Mouse (Mus musculus) erythroid progenitor cell, adult 5-6 weeks (primary cell): ENCODE data around the gene Icos. TPM values are rescaled to one million over a fixed set of nuclear protein-coding genes. Genes with fewer than 3 reads are reported as not detected.

Experiments
- ATAC-seq: replicated peaks from 2 replicates; pipeline ENCODE4 v1.8.0; 2016; ENCODE audit warnings: moderate number of reproducible peaks, mild to moderate bottlenecking, moderate TSS enrichment, inconsistent platforms; ENCODE audit not compliant: poor library complexity, low FRiP score, severe bottlenecking
- total RNA-seq, 2 experiments: library from RNA; stranded (forward) in 1 of 2; stranded (reverse) in 1 of 2; fragments of 150-400 nt in 1 of 2; fragments of 186-747, 209-891 nt in 1 of 2; gene quantifications; 2 replicates each; pipeline versions ENCODE4 v1.2.3 to v1.2.4; 2015 to 2017; ENCODE audit warnings: low replicate concordance in 2 of 2

Icos gene
- total RNA-seq (2015; ENCODE audit: low replicate concordance) = 0.42 TPM in 1 of 2 replicates, not detected in the other
- 0.23 and 0.51 TPM in 2 replicates for total RNA-seq (2017; ENCODE audit: low replicate concordance)

DNA sequence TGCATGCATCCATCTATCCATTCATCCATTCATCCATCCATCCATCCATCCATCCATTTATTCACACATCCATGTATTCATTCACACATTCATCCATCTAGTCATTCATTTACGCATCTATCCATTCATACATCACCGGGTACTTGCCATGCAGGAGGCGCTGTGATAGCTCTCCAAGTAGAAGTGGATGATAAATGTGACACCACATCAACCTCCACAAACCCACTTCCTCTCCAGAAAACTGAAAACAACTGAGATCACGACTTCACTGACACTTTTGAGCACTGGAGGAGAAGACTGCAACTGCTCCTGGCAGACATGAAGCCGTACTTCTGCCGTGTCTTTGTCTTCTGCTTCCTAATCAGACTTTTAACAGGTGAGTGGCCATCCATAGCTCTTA lies at the start of gene Icos:
TSS of gene Icos (plus strand) at position 287 of the 400 bp plus-strand sequence.
- no peak for ATAC-seq

DNA sequence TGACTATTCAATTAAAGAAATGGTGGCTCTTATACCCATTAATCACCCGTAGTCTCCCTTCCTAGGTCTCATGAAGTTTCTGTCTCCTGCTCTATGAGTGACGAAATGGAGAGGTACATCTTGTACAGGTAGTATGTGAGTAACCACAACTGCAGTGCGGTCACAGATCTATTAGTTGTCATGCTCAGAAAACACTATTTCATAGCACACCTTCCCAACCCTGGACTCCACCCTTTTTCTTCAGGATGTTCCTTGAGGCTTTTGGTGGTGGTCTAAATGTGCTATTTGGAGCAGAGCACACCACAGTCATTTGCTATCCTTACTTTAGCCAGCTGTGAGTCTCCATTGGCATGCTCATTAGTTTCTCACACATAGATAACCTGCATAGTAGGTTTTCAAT lies 48.7 kb upstream of the Icos start:
- ATAC-seq = no peak

DNA sequence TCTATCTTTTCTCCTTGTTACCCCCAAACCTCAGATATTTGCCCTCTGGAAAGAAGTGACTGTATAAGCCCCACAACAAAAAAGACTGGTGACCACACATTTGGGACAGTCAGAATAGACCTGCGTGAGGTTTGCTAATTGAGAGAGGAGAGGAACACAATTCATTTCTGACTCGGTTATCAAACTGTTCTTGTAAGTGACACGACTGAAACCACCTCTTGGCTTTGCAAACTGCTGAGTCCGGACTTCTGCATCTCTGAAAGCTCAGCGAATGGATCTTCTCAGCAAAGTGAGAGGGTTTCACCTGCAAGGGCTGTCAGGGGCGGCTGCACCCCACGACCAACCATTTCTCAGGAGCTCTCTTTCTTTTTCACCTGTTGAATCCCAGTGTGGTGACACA lies 47.3 kb upstream of the Icos start:
- ATAC-seq = no peak

DNA sequence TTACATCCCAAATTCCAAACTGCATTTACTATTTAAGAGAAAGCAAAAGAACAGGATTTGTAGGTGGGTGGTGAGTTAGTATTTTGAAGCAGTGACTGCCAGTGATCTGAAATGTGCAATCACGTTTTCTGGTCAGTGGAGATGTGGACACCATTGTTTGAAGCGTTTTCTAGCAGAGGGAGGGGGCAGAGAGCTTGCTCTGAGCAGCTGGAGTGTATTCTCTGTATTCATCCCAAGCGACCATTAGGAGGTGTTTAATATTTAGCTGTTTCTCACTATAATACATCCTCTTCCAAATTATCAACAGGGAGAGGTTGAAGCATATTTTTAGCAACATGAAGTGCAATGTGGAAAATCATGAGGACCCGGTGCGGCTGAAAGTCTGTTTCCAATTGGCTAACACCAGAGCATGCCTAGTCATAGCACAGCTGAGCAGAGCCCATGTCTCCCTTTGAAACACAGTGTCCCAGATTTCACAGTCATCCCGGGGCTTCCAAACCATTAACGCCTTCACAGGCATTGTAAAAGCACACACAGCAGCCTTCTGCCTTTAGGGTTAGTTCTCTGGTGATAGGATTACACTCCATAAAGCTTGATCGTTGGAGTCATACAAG lies 41.7 kb upstream of the Icos start:
- no peak for ATAC-seq

DNA sequence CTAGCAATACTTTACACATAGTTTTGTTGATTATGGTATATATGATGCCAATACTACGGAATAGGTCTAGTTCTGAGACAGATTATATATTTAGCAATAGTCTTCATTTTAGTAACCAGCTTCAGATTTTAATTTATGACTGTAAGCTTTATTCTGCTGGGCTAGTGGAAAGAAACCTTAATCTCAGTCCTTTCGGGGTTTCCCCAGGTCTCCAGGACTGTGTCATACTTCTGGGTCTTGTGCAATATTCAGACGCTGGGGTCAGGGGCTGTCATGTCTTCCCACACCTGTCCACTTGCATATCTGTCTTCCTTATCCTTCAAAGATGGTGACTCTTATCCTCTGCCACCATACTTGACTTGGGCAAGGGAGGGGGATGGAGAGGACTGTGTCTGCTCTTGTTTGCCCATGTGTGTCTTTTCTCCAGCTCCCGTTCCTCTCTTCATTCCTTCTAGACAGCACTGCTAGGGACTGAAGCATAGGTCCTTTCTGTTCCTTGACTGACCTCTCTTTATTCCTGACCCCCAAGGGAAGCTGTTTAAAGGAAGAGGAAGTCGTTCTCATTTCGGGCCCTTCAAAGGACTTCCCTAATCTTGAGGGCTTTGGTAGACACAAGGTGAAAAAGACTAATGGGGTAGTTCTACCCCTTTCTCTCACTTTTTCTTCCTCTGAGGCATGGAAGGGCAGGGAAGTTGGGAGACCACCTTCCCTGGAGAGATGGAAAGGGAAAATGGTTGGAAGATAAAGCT lies 40.6 kb upstream of the Icos start:
- no peak for ATAC-seq

DNA sequence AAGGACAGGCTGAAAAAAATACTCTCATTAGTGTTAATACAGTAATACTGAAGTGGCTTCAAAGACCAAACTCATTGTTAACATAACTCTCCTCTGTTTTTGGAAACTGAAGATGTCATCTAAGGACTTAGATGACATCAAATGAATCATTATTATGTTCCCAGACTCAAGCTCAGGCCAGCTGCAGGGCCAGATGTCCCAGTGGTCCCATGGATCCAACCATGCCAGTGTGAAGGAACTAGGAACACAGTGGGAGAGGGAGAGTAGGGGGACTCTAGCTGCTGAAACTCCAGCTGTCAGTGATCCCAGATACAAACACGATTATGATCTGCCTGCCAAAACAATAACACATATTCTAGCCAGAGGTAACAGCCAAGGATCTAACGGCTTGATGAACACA lies 39.5 kb upstream of the Icos start:
- no peak for ATAC-seq

DNA sequence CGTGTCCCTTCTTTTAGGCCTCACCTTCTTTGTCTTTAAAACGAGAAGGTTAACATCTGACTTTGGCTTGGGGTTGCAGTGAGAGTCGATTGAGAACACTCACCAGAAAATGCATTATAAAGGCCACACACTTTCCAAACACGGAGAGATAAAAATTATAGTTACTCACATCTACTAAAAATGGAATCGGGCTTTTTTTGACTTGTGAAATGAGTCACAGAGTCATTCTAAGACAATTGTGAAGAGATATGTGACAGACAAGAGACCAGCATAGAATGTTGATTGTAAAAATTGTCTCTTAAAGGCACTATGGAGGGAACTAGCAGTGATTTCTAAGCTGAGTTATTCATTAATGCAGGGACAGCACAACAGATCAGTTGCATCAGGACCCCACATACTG lies 38.8 kb upstream of the Icos start:
- ATAC-seq = no peak

DNA sequence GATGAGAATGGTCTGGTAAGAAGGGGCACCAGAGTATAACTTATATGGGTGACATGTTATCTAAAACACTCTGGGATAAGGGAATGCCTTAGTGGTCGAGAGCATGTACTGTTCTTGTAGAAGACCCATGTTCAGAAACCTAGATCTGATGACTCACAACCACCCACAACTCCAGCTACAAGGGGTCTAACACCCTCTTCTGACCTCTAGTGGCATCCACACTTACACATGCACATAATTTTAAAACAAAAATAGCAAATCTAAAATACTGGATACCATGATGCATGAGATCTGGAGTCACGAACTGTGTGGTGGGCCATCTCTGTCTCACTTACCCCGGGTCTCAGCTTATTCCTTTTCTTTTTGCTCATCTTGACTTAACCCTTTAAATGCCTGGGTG lies 37.7 kb upstream of the Icos start:
- no peak for ATAC-seq

DNA sequence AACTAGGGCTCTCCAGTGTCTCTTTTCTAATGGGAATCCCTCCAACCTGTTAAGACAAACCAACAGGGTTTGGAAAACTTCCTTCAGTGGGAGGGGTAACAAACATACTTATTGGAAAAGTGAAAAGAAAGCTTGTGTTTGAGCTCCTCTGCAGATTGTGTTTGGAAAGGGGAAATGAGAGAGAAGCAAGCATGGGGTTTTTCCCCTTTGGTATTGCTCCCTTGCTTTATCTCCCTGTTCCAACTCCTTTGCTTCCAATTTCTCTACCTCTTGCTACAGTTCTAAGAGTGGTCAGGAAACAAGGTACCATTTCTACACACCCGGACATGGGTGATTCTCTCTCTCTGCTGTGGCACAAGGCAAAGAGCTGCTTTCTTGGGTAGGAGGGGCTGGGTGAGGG lies 37.1 kb upstream of the Icos start:
- ATAC-seq = no peak

DNA sequence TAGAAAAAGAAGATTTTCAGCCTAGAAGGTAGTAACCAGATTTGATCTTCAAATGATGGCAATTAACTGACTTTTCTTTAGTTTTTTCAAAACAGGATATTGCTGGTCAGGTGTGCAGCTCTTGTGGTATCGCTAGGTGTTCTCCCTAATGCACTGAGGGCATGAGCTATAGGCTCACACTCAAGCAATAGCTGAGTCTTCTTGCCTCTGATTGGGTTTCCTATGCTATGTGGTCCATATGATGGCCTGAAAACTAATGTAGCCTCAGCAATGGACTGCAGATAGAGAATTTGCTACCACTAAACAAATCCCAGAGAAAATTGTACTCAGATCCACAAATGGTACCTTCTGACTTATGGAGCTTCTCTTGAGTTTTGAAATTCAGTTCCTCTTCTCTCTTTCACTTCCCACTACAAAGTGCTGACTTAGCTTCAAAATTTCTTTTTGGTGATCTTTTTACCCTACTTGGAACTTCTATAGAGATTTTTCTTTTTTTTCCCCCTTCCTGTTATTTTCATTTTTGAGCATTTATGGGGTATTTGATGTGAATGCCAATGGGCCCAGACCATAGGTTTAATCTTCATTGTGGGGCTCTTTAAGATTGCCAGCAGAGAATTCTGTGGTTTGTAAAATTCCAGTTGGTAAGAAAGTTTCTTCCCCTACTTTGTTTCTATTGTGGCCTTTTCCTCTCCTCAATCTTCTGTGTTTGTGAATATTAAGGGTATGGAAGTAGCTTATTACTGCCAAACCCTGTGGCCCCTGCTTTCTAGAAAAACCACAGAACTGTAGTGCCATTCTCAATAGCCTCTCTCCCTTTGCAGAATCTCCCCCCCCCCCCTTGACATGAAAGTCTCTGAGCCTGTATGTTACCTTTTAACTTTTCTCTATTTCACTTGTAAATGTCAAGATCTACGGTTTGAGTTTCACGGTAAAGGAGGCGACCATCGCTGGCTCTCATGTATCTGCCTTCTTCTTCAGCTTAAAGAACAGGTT lies 36.4 kb upstream of the Icos start:
- ATAC-seq = no peak

DNA sequence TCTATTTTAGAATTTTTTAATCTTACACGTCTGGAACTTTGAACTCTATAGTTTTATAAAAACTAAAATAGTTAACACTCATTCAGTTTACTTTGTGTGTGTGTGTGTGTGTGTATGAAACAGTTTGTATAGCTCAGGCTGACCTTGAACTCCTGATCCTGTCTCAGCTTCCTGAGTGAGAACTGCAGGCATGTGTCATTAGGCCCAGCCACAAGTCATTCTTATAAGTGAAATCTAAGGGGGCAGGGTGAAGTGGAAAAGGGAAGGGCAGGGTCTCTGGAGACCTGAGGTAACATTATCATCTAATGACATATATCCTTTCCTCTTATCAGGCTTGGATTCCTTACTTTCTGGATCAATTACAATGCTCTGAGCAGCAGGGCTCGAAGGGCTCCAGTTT lies 34.8 kb upstream of the Icos start:
- no peak for ATAC-seq

DNA sequence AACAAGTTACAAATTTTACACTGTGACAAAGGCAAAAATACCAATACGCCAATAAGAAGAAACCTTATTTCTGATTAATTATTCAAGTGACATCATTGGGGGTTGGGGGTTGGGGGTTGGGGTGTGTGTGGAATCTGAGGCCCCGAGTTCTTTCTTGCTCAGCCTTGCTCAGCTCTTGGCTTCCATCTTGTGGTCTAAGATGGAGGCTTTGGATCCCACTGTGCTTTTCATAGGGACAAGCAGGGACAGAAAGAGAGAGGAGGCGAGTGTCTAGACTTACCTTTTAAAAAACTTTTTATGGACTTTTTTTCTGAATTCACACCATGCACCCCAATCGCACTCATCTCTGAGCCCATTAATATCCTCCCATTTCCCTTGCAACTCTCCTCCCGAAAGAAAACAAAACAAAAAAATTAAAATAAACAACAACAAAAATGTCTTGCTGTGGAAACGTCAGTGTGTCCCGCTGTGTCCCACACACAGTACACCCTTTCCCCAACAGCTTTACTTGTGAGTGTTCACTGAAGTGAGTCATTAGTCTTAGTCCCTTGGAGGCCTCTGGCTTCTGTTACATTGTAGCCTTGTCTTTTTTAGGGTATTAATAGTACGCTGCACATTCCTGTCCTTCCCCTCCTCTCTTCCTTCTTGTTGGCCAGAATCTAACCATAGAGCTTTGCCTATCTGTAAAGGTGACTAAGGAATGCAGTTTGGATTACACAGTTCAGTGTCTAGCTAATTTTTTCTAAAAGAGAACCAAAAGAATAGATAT lies 31.9 kb upstream of the Icos start:
- ATAC-seq = no peak

DNA sequence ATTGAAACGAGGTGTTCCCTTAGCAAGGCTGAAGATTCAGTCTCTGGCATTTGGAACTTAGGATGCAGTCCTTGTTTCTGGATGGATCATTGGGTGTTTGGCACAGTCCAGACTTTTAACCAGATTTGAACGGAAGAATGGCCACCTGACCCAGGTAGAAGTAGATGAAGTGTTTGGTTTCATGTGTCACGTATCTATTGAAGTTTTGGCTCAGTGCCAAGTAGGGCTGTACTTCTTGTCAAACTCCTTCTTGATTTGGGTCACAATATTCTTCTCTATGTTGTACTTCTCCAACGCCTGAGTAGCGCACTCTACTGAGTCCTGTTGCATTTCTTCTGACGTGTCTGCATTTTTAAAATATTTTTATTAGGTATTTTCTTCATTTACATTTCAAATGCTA lies 29.6 kb upstream of the Icos start:
- ATAC-seq = no peak

DNA sequence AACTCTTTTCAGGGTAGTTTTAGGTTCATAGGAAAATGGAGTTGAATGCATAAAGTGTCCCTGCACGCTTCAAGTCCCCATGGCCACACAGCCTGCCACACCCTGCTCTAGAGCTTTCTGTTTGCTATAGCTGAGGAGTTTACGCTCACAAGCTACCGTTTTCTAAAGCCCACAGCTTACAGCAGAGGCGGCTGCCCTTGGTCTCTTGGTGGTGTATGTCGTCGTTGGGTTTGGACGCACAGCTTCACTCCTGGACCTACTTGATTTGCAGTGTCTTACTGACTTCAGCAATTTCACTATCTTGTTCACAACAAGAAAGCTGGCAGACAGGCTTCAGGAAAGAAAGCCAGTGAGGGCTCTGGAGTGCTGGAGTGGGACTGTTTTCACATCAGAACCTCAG lies 24.8 kb upstream of the Icos start:
- no peak for ATAC-seq

DNA sequence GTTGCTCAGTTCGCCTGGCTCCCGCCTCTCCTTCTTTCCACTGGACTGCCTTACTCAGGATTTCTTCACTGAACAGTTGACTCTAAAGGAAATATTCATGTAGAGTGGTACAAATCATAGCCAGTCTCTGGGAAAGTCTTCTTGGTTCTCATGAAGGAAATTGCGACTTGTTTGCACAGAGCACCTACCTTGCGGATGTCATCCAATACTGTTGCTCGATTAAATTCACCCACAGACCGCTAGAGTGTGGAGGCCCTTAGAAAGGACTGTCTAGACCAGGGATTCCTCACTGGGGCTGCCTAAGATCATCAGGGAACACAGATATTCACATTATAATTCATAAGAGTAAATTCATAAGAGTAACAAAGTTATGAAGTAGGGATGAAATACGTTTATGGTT lies 24.0 kb upstream of the Icos start:
- ATAC-seq = no peak

DNA sequence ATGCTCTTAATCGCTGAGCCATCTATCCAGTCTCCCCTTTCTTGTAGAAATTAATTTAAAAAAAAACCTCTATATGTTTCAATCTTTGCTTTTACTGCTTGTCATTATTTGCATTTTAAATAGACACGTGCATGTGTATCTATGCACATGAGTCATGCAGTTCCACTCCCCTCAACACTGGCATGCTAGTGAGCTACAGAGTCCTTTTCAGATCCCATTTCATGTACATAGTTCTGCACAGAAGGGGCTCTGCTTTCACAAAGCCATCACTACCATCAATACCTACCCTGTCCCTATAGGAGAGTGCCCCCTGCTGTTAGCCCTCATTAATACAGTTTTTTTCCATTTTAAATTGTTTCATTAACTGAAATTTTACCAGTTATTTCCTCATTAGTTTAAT lies 23.0 kb upstream of the Icos start:
- no peak for ATAC-seq

DNA sequence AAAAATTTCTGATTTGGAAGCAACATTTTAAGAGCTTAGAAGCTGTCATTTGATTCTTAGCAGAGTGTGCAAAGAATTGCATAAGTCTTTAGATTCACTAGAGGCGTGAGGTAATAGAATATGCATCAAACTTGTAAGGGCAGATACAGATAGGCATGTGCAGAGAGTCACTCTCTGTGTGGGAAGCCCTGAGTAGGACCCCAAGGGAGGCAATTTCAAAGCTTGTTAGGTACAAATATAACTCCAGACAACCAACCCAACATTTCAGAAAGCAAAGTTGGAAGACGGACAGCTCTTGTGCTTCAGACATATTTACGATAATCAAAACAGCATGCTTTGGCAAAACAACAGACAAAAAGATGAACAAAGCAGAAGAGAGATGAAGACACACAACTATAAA lies 22.5 kb upstream of the Icos start:
- ATAC-seq = no peak

DNA sequence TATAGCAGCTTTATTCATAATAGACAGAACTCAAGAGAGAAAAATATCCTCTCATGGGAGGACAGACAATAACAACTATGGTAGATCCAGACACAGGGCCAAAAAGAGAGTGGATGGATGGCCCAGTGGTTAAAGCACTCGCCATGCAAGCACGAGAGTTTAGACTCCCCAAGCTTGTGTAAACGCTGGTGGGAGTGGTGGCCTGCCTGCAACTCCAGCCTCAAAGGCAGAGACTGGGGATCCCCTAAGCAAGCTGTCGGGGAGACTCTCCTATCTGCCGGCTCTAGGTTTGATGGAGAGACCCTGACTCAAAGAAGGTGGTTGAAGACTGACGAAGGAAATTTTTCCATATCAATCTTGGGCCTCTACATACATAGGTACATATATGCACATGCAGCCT lies 21.5 kb upstream of the Icos start:
- ATAC-seq = no peak

DNA sequence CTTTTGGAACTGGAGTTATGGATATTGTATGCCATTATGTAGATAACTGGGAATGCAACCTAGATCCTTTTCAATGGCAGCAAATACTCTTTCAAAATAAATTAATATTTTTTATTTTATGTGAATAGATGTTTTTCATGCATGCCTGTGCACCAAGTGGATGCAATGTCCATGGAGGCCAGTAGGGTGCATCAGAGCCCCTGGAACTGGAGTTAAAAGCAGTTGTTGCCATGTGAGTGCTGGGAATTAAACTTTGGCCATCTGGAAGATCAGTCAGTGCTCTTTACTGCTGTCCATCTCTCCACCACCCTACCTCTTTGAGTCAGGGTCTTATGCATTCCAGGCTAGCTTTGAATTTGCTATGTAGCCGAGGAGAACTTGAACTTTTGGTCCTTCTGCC lies 19.4 kb upstream of the Icos start:
- no peak for ATAC-seq

DNA sequence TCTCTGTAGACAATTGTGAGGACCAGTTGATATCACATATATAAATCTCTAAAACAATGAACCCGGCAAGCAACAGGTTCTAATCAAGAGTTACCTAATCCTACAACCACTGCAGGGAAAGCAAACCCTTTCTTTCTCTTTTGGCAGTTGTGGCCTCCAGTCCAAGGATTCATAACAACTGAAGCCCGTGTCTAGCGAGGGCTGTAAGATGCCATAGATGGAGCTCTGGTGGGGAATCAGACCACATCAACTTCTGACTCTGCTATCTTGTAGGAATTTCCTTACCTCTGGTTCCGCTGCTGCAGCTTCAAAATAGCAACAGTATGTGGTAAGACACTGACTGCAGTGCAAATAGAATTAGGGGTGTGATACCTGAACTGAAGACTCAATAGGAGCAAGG lies 18.5 kb upstream of the Icos start:
- no peak for ATAC-seq
